Mouse (Mus musculus): ENCODE results near the gene Syne3. TPM values are rescaled to one million over a fixed set of nuclear protein-coding genes. Genes with fewer than 3 reads are reported as not detected.

The Syne3 gene
- polyA plus RNA-seq, 1 experiment from 2014 or later = 0.29 TPM

DNA sequence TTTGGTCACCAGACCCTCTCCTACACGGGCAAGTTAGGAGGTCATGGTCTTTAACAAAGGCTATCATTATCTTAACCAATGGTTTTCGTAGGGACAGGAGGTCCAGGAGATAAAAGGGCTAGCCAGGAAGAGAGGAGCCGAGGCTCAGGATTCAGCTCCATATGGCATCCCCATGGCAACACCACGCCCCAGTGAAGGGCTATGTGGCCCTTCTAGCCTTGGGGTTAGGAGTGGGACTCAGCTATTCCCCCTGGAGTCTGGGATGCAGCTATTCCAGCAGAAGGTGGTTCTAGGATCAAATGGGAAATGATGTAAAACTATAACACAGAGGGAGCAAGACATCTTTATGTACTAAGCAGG, 69.6 kb downstream of the Syne3 start:
- Histone ChIP-seq H3K9me3 (ENCODE audit: low read depth, low read length) (0 out of 2 replicates have a peak, but pooled peaks cover 3% of the 10 kb centered on the region), H3K27ac (ENCODE audit: low read depth) (no peak overlapping the region), H3K4me1 (ENCODE audit: insufficient read depth) (no peaks in the 10 kb centered on the region), H3K27me3 (ENCODE audit: insufficient read depth, low read length) (no peaks in the 10 kb centered on the region), H3K36me3 (ENCODE audit: insufficient read depth) (no peaks in the 10 kb centered on the region), H3K4me3 (ENCODE audit: low read depth, low read length) (no peak overlapping the region), H3K4me2 (no peak overlapping the region), H3K9ac (no peak overlapping the region)
- no peak for ATAC-seq (ENCODE audit: insufficient read depth)
- no peak for DNase-seq
- 10% methylated on average over 4 of the region's 4 CpGs for whole genome bisulfite sequencing
- TF ChIP-seq CTCF (IDR thresholded peaks at IDR 0.05; ENCODE audit: low read depth) = no peak

- Histone ChIP-seq H3K9me3 (ENCODE audit: low read depth, low read length) (0 out of 2 replicates have a peak, but pooled peaks cover 3% of the 10 kb centered on the region), H3K36me3 (ENCODE audit: insufficient read depth) (no peaks in the 10 kb centered on the region), H3K9ac (no peak overlapping the region), H3K4me1 (ENCODE audit: insufficient read depth) (no peaks in the 10 kb centered on the region), H3K27ac (ENCODE audit: low read depth) (no peak overlapping the region), H3K4me3 (ENCODE audit: low read depth, low read length) (no peak overlapping the region), H3K4me2 (no peak overlapping the region), H3K27me3 (ENCODE audit: insufficient read depth, low read length) (no peaks in the 10 kb centered on the region)
- DNase-seq (peak; percentile 89), ATAC-seq (ENCODE audit: insufficient read depth) (peak; percentile 77)
- 35% methylated on average over 13 of the region's 13 CpGs for WGBS
- peak; percentile 99 for TF ChIP-seq CTCF (IDR thresholded peaks at IDR 0.05; ENCODE audit: low read depth)
Measured at GRCm38 (mm10) chr12:104939372-104940026, 70.1 kb downstream of the Syne3 start.

DNA sequence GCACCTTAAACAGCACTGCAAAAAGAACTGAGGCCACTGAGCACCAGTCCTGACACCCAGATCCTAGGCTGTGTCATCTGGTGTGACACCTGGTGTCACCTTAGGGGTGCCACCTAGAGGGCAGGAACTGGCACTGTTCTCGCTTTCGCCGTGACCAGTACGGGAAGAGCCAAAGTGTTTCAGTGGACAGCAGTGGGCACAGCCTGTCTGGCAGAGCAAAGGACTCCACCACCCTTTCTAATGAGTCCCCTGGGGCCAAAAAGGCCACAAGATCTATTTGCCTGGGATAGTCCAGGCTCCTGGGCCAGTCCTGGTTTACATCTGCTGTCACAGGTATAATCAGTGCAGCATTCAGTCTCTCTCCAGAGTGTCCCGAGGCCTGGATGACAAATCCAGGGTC, 70.7 kb downstream of the Syne3 start:
- TF ChIP-seq CTCF (IDR thresholded peaks at IDR 0.05; ENCODE audit: low read depth) = peak; percentile 44; the same call in 1 of the 2 replicates
- ATAC-seq (ENCODE audit: insufficient read depth) (no peak), DNase-seq (no peak)
- WGBS = 60% methylated on average over 5 of the region's 5 CpGs
- Histone ChIP-seq H3K4me1 (ENCODE audit: insufficient read depth) (no peaks in the 10 kb centered on the region), H3K36me3 (ENCODE audit: insufficient read depth) (no peaks in the 10 kb centered on the region), H3K9me3 (ENCODE audit: low read depth, low read length) (0 out of 2 replicates have a peak, but pooled peaks cover 3% of the 10 kb centered on the region), H3K4me2 (no peak overlapping the region), H3K9ac (no peak overlapping the region), H3K4me3 (ENCODE audit: low read depth, low read length) (no peak overlapping the region), H3K27ac (ENCODE audit: low read depth) (no peak overlapping the region), H3K27me3 (ENCODE audit: insufficient read depth, low read length) (no peaks in the 10 kb centered on the region)

DNA sequence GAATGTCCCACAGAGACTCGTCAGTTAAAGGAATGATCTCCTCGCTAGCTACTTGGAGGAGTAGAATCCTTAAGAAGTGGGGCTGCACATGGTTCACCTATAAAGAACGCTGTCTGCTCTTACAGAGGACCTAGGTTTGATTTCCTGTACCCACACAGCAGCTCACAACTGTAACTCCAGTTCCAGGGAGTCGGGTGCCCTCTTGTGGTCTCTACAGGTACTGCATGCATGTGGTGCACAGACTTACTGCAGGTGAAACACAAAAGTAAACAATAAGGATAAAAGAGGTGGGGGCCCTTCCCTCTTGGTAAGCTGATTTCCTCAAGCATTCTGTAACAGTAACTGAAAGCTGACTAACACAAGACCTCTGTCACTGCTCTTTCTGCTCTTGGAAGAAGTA, 73.4 kb downstream of the Syne3 start:
- DNase-seq (peak; percentile 54), ATAC-seq (ENCODE audit: insufficient read depth) (no peak)
- 0 out of 2 replicates have a peak, but pooled peaks cover 3% of the 10 kb centered on the region for H3K9me3 ChIP-seq (ENCODE audit: low read depth, low read length)
- no peak overlapping the region for H3K4me2 ChIP-seq
- no peak overlapping the region for H3K4me3 ChIP-seq (ENCODE audit: low read depth, low read length)
- WGBS = 70% methylated on average over 4 of the region's 4 CpGs
- no peak overlapping the region for H3K9ac ChIP-seq
- H3K36me3 ChIP-seq (ENCODE audit: insufficient read depth) = no peaks in the 10 kb centered on the region
- no peaks in the 10 kb centered on the region for H3K27me3 ChIP-seq (ENCODE audit: insufficient read depth, low read length)
- peak; percentile 85 for TF ChIP-seq CTCF (IDR thresholded peaks at IDR 0.05; ENCODE audit: low read depth)
- no peaks in the 10 kb centered on the region for H3K4me1 ChIP-seq (ENCODE audit: insufficient read depth)
- no peak overlapping the region for H3K27ac ChIP-seq (ENCODE audit: low read depth)

GRCm38 (mm10) chr12:104935144-104935543, 74.5 kb downstream of the Syne3 start:
- no peak overlapping the region for H3K4me2 ChIP-seq
- H3K36me3 ChIP-seq (ENCODE audit: insufficient read depth) = no peaks in the 10 kb centered on the region
- TF ChIP-seq CTCF (IDR thresholded peaks at IDR 0.05; ENCODE audit: low read depth) = no peak
- no peaks in the 10 kb centered on the region for H3K27me3 ChIP-seq (ENCODE audit: insufficient read depth, low read length)
- WGBS = 74% methylated on average over 8 of the region's 8 CpGs
- no peak overlapping the region for H3K27ac ChIP-seq (ENCODE audit: low read depth)
- H3K9me3 ChIP-seq (ENCODE audit: low read depth, low read length) = 0 out of 2 replicates have a peak, but pooled peaks cover 3% of the 10 kb centered on the region
- no peaks in the 10 kb centered on the region for H3K4me1 ChIP-seq (ENCODE audit: insufficient read depth)
- H3K9ac ChIP-seq = no peak overlapping the region
- no peak overlapping the region for H3K4me3 ChIP-seq (ENCODE audit: low read depth, low read length)
- ATAC-seq (ENCODE audit: insufficient read depth) (no peak), DNase-seq (no peak)

GRCm38 (mm10) chr12:104933800-104934199, 75.8 kb downstream of the Syne3 start:
- no peaks in the 10 kb centered on the region for H3K27me3 ChIP-seq (ENCODE audit: insufficient read depth, low read length)
- DNase-seq (no peak), ATAC-seq (ENCODE audit: insufficient read depth) (no peak)
- no peak overlapping the region for H3K9ac ChIP-seq
- WGBS = 37% methylated on average over 13 of the region's 13 CpGs
- 0 out of 2 replicates have a peak, but pooled peaks cover 3% of the 10 kb centered on the region for H3K9me3 ChIP-seq (ENCODE audit: low read depth, low read length)
- no peak overlapping the region for H3K4me3 ChIP-seq (ENCODE audit: low read depth, low read length)
- no peak overlapping the region for H3K27ac ChIP-seq (ENCODE audit: low read depth)
- no peak for TF ChIP-seq CTCF (IDR thresholded peaks at IDR 0.05; ENCODE audit: low read depth)
- no peak overlapping the region for H3K4me2 ChIP-seq
- H3K36me3 ChIP-seq (ENCODE audit: insufficient read depth) = no peaks in the 10 kb centered on the region
- H3K4me1 ChIP-seq (ENCODE audit: insufficient read depth) = no peaks in the 10 kb centered on the region

GRCm38 (mm10) chr12:104933217-104933616, 76.4 kb downstream of the Syne3 start:
- no peaks in the 10 kb centered on the region for H3K27me3 ChIP-seq (ENCODE audit: insufficient read depth, low read length)
- no peak overlapping the region for H3K9ac ChIP-seq
- peak; percentile 52 for TF ChIP-seq CTCF (IDR thresholded peaks at IDR 0.05; ENCODE audit: low read depth)
- H3K27ac ChIP-seq (ENCODE audit: low read depth) = no peak overlapping the region
- H3K4me2 ChIP-seq = no peak overlapping the region
- ATAC-seq (ENCODE audit: insufficient read depth) (no peak), DNase-seq (peak; percentile 25)
- H3K4me1 ChIP-seq (ENCODE audit: insufficient read depth) = no peaks in the 10 kb centered on the region
- H3K9me3 ChIP-seq (ENCODE audit: low read depth, low read length) = 0 out of 2 replicates have a peak, but pooled peaks cover 3% of the 10 kb centered on the region
- WGBS = 42% methylated on average over 2 of the region's 2 CpGs
- H3K36me3 ChIP-seq (ENCODE audit: insufficient read depth) = no peaks in the 10 kb centered on the region
- no peak overlapping the region for H3K4me3 ChIP-seq (ENCODE audit: low read depth, low read length)

Measured in lung, embryonic 14.5 days (tissue).